Mouse (Mus musculus) heart, adult 2 months (tissue): Measurements from ENCODE around the gene Stat4.

Source experiments
- CTCF ChIP-seq: fragments of 200-600 bp; IDR thresholded peaks from 2 replicates; pipeline ENCODE4 v1.8.1; 2022; ENCODE audit warnings: antibody characterized with exemption, mild to moderate bottlenecking, moderate library complexity
- POLR2A ChIP-seq: fragments of 200-500 bp; IDR thresholded peaks from 2 replicates; pipeline ENCODE4 v1.6.1; 2011; ENCODE audit warnings: mild to moderate bottlenecking, low read depth, low read length, control low read depth; ENCODE audit not compliant: insufficient read depth

- TF ChIP-seq CTCF: no peak
- no peak for TF ChIP-seq POLR2A
These were observed 156.7 kb downstream of the Stat4 start for GRCm38 (mm10) chr1:52143596-52144156.
